Mouse (Mus musculus) C2C12 (cell line): ENCODE data around the gene Gm12169. TPM values are rescaled to one million over a fixed set of nuclear protein-coding genes. Genes with fewer than 3 reads are reported as not detected.

Experiments used
- H3K27me3 ChIP-seq: one replicate; pipeline ENCODE4 v1.6.1; 2011; ENCODE audit not compliant: control insufficient read depth, insufficient read depth, insufficient read length
- H3K36me3 ChIP-seq: one replicate; pipeline ENCODE4 v1.6.1; 2011; ENCODE audit not compliant: control insufficient read depth, insufficient read depth
- H3K4me3 ChIP-seq: one replicate; pipeline ENCODE4 v1.5.1; 2011; ENCODE audit warnings: mild to moderate bottlenecking, control low read depth; ENCODE audit not compliant: poor library complexity, insufficient read depth, severe bottlenecking
- H3K79me2 ChIP-seq: one replicate; pipeline ENCODE4 v1.6.1; 2011; ENCODE audit not compliant: control insufficient read depth, insufficient read depth
- H3K79me3 ChIP-seq: one replicate; pipeline ENCODE4 v1.6.1; 2011; ENCODE audit warnings: low read depth, control low read depth
- H3ac ChIP-seq: one replicate; pipeline ENCODE3; 2011; ENCODE audit warnings: low read depth; ENCODE audit not compliant: control insufficient read depth, insufficient read length
- CEBPB ChIP-seq: IDR thresholded peaks from one replicate; pipeline ENCODE4 v1.6.1; 2011; ENCODE audit warnings: low read depth, mild to moderate bottlenecking, control low read depth, moderate library complexity
- CTCF ChIP-seq: IDR thresholded peaks from one replicate; pipeline ENCODE4 v1.5.1; 2011; ENCODE audit not compliant: control insufficient read depth, insufficient read depth, insufficient read length
- FOSL1 ChIP-seq: IDR thresholded peaks from one replicate; pipeline ENCODE4 v1.8.0; 2011; ENCODE audit warnings: mild to moderate bottlenecking, low read length; ENCODE audit not compliant: poor library complexity, insufficient read depth, severe bottlenecking
- MAX ChIP-seq: IDR thresholded peaks from one replicate; pipeline ENCODE4 v1.6.1; 2011; ENCODE audit warnings: mild to moderate bottlenecking, control low read depth
- MYOD1 ChIP-seq: IDR thresholded peaks from one replicate; pipeline ENCODE4 v1.6.1; 2011; ENCODE audit warnings: low read depth; ENCODE audit not compliant: control insufficient read depth, insufficient read length
- MYOG ChIP-seq: IDR thresholded peaks from one replicate; pipeline ENCODE4 v1.6.1; 2011; ENCODE audit not compliant: control insufficient read depth, insufficient read length; ENCODE audit errors: extremely low read depth
- USF1 ChIP-seq: IDR thresholded peaks from one replicate; pipeline ENCODE4 v1.6.1; 2011; ENCODE audit warnings: low read depth, mild to moderate bottlenecking, control low read depth, moderate library complexity
- polyA plus RNA-seq: library from polyadenylated mRNA; unstranded; fragments of >200 nt; fragmentation: generic; extraction: Trizol; gene quantifications from one replicate; pipeline ENCODE4 v1.2.1, GENCODE M21; 2012; ENCODE audit warnings: missing spikeins

The Gm12169 gene
- polyA plus RNA-seq, 1 experiment, result not detected

- no peak within 1 kb of the TSS for H3K4me3 ChIP-seq
- TF ChIP-seq MYOD1, result no peak
- no peak for TF ChIP-seq CEBPB
- no peak for TF ChIP-seq CTCF
- no peak for TF ChIP-seq MYOG
- TF ChIP-seq FOSL1, result no peak
- TF ChIP-seq USF1, result no peak
- no peak for TF ChIP-seq MAX
- H3K36me3 ChIP-seq, result no peaks in the 10 kb centered on the region
- no peaks in the 10 kb centered on the region for H3K27me3 ChIP-seq
- H3K79me2 ChIP-seq, result no peaks in the 10 kb centered on the region
- H3K79me3 ChIP-seq, result no peaks in the 10 kb centered on the region
- no peak within 1 kb of the TSS for H3ac ChIP-seq
These were observed 47.3 kb downstream of the Gm12169 start, which contains the start of gene BC053393 for GRCm38 (mm10) chr11:46571327-46571726. TSS of gene BC053393 (plus strand) at chr11:46571536.

GRCm38 (mm10) chr11:46578771-46579281 is 54.8 kb downstream of the Gm12169 start:
- no peaks in the 10 kb centered on the region for H3K79me3 ChIP-seq
- no peaks in the 10 kb centered on the region for H3K79me2 ChIP-seq
- no peaks in the 10 kb centered on the region for H3K27me3 ChIP-seq
- H3K36me3 ChIP-seq, result no peaks in the 10 kb centered on the region
- H3ac ChIP-seq, result no peak overlapping the region
- no peak overlapping the region for H3K4me3 ChIP-seq
- TF ChIP-seq USF1 (no peak), FOSL1 (no peak), CEBPB (no peak), MYOD1 (no peak), CTCF (no peak), MYOG (no peak), MAX (no peak)

GRCm38 (mm10) chr11:46580428-46580827 is 56.4 kb downstream of the Gm12169 start:
- Histone ChIP-seq H3K36me3 (no peaks in the 10 kb centered on the region), H3K4me3 (no peak overlapping the region), H3K27me3 (no peaks in the 10 kb centered on the region), H3K79me3 (no peaks in the 10 kb centered on the region), H3ac (no peak overlapping the region), H3K79me2 (no peaks in the 10 kb centered on the region)
- no peak for TF ChIP-seq MYOG
- no peak for TF ChIP-seq FOSL1

- Histone ChIP-seq H3K79me3 (no peaks in the 10 kb centered on the region), H3ac (no peak overlapping the region), H3K27me3 (no peaks in the 10 kb centered on the region), H3K4me3 (no peak overlapping the region), H3K79me2 (no peaks in the 10 kb centered on the region), H3K36me3 (no peaks in the 10 kb centered on the region)
- TF ChIP-seq USF1, result no peak
- TF ChIP-seq CTCF, result no peak
- no peak for TF ChIP-seq CEBPB
- TF ChIP-seq FOSL1, result no peak
These were observed 58.7 kb downstream of the Gm12169 start for GRCm38 (mm10) chr11:46582741-46583140.

Other genes starting within 250 kb of the Gm12169 start
- 0.77 TPM for gene Cyfip2, start 211.4 kb upstream of the Gm12169 start, polyA plus RNA-seq
- gene Itk, start 134.7 kb upstream of the Gm12169 start, polyA plus RNA-seq, result 0.05 TPM
- 0.20 TPM for gene Fam71b, start 127.7 kb upstream of the Gm12169 start, polyA plus RNA-seq
- gene Med7, start 87.3 kb upstream of the Gm12169 start, polyA plus RNA-seq, result 19.8 TPM
- gene Havcr2, start 69.3 kb upstream of the Gm12169 start, polyA plus RNA-seq, result 3.5 TPM
- not detected for gene BC053393, start 47.3 kb downstream of the Gm12169 start, polyA plus RNA-seq
- gene Dppa1, start 105.0 kb downstream of the Gm12169 start, polyA plus RNA-seq, result not detected
- not detected for gene Timd2, start 182.8 kb downstream of the Gm12169 start, polyA plus RNA-seq
- not detected for gene Havcr1, start 210.9 kb downstream of the Gm12169 start, polyA plus RNA-seq